Mouse (Mus musculus) cerebellum, adult 2 months (tissue): ENCODE results near the gene Sdhb. TPM values are rescaled to one million over a fixed set of nuclear protein-coding genes. Genes with fewer than 3 reads are reported as not detected.

Experiments used
- DNase-seq, 2 experiments: peaks; one replicate each; pipeline ENCODE4 v3.0.0; 2021
- H3K27ac ChIP-seq: fragments of 200-500 bp; 2 replicates; pipeline ENCODE4 v1.5.1; 2012; ENCODE audit warnings: low read length, control low read depth, inconsistent platforms; ENCODE audit not compliant: insufficient read depth
- H3K27me3 ChIP-seq: fragments of 200-500 bp; 2 replicates; pipeline ENCODE4 v1.6.1; 2012; ENCODE audit warnings: inconsistent platforms, mild to moderate bottlenecking, low read length, moderate library complexity; ENCODE audit not compliant: control insufficient read depth, insufficient read depth
- H3K4me1 ChIP-seq: fragments of 200-500 bp; 2 replicates; pipeline ENCODE4 v1.6.1; 2011; ENCODE audit warnings: low read length; ENCODE audit not compliant: control insufficient read depth, insufficient read depth
- H3K4me3 ChIP-seq: fragments of 200-500 bp; replicated peaks from 2 replicates; pipeline ENCODE3; 2011; ENCODE audit warnings: mild to moderate bottlenecking, low read depth, low read length, control low read depth; ENCODE audit not compliant: insufficient read depth
- CTCF ChIP-seq: fragments of 200-500 bp; IDR thresholded peaks from 2 replicates; pipeline ENCODE4 v1.5.1; 2011; ENCODE audit warnings: low read depth, mild to moderate bottlenecking, control low read depth, low read length, moderate library complexity, borderline replicate concordance; ENCODE audit not compliant: insufficient read depth
- POLR2A ChIP-seq: fragments of 200-500 bp; IDR thresholded peaks from 2 replicates; pipeline ENCODE4 v1.6.1; 2011; ENCODE audit warnings: low read length, control low read depth, borderline replicate concordance; ENCODE audit not compliant: insufficient read depth
- WGBS: fragments of 180-500 bp; shearing (Covaris S2); methylation state at CpG from one replicate; pipeline ENCODE4 v1.1.7; 2018; 5-methylcytosine and 5-hydroxymethylcytosine counted together
- polyA plus RNA-seq: library from polyadenylated mRNA; depleted of rRNA; stranded (reverse); fragments of >200 nt; gene quantifications from 2 replicates; pipeline ENCODE4 v1.2.3, GENCODE M21; 2012

Gene Sdhb
- polyA plus RNA-seq, 1 experiment = 320 TPM

- no peaks in the 10 kb centered on the region for H3K27me3 ChIP-seq
- TF ChIP-seq POLR2A = no peak
- TF ChIP-seq CTCF = no peak
- peaks cover 9% of the 10 kb centered on the region for H3K4me1 ChIP-seq
- H3K4me3 ChIP-seq = no peak overlapping the region
- WGBS = 88% methylated on average over 6 of the region's 6 CpGs
- no peak overlapping the region for H3K27ac ChIP-seq
- no peak for DNase-seq
These were observed 23.5 kb downstream of the Sdhb start for GRCm38 (mm10) chr4:140984544-140984943.

- no peak for TF ChIP-seq POLR2A
- TF ChIP-seq CTCF = no peak
- 0 out of 2 replicates have a peak overlapping the region, but pooled peaks have one; percentile 5 for H3K27ac ChIP-seq
- H3K4me1 ChIP-seq = peaks cover 9% of the 10 kb centered on the region
- H3K4me3 ChIP-seq = peak overlapping the region; percentile 86
- no peak for DNase-seq
- H3K27me3 ChIP-seq = no peaks in the 10 kb centered on the region
- 29% methylated on average over 15 of the region's 15 CpGs for WGBS
These were observed 25.2 kb downstream of the Sdhb start for GRCm38 (mm10) chr4:140986024-140986710.

- H3K27me3 ChIP-seq = no peaks in the 10 kb centered on the region
- H3K4me1 ChIP-seq = peaks cover 15% of the 10 kb centered on the region
- WGBS = under 1% methylated on average over 52 of the region's 58 CpGs
- peak; percentile 95 to 96 for DNase-seq
- peak within 1 kb of the TSS; percentile 86 for H3K4me3 ChIP-seq
- TF ChIP-seq POLR2A = peak; percentile 80
- no peak for TF ChIP-seq CTCF
- H3K27ac ChIP-seq = peak within 1 kb of the TSS; percentile 65
These were observed 25.9 kb downstream of the Sdhb start, which contains the start of gene Atp13a2 for GRCm38 (mm10) chr4:140986711-140987395. Gene Atp13a2, plus strand, starts transcription at chr4:140986873.

GRCm38 (mm10) chr4:140987476-140987875 lies 26.5 kb downstream of the Sdhb start:
- Histone ChIP-seq H3K4me1 (peaks cover 19% of the 10 kb centered on the region), H3K27ac (no peak overlapping the region; the same call in 1 of the 2 replicates), H3K27me3 (no peaks in the 10 kb centered on the region), H3K4me3 (peak overlapping the region; percentile 86)
- 29% methylated on average over 7 of the region's 7 CpGs for WGBS
- DNase-seq = no peak
- no peak for TF ChIP-seq CTCF
- TF ChIP-seq POLR2A = no peak

- Histone ChIP-seq H3K4me3 (no peak overlapping the region), H3K27me3 (no peaks in the 10 kb centered on the region), H3K4me1 (peaks cover 19% of the 10 kb centered on the region), H3K27ac (no peak overlapping the region)
- 42% methylated on average over 7 of the region's 7 CpGs for WGBS
- TF ChIP-seq POLR2A (no peak), CTCF (no peak)
- no peak for DNase-seq
These were observed 27.8 kb downstream of the Sdhb start for GRCm38 (mm10) chr4:140988706-140989290.

GRCm38 (mm10) chr4:140989447-140989846 lies 28.4 kb downstream of the Sdhb start:
- 48% methylated on average over 14 of the region's 14 CpGs for WGBS
- TF ChIP-seq POLR2A (no peak), CTCF (no peak)
- H3K4me1 ChIP-seq = peaks cover 19% of the 10 kb centered on the region

GRCm38 (mm10) chr4:140992215-140992614 lies 31.2 kb downstream of the Sdhb start:
- no peak overlapping the region for H3K4me3 ChIP-seq
- DNase-seq = peak; percentile 60 to 70
- 47% methylated on average over 20 of the region's 20 CpGs for WGBS
- H3K27ac ChIP-seq = no peak overlapping the region
- H3K4me1 ChIP-seq = peaks cover 16% of the 10 kb centered on the region
- no peaks in the 10 kb centered on the region for H3K27me3 ChIP-seq
- peak; percentile 14; the same call in 1 of the 2 replicates for TF ChIP-seq CTCF
- TF ChIP-seq POLR2A = no peak

More at GRCm38 (mm10) chr4:140989447-140989846, 28.4 kb downstream of the Sdhb start:
- no peaks in the 10 kb centered on the region for H3K27me3 ChIP-seq
- DNase-seq = no peak
- no peak overlapping the region for H3K4me3 ChIP-seq
- no peak overlapping the region for H3K27ac ChIP-seq

- no peak overlapping the region for H3K27ac ChIP-seq
- no peak for DNase-seq
- H3K4me3 ChIP-seq = no peak overlapping the region
- TF ChIP-seq CTCF (no peak), POLR2A (no peak)
- H3K27me3 ChIP-seq = no peaks in the 10 kb centered on the region
- WGBS = 59% methylated on average over 8 of the region's 8 CpGs
- H3K4me1 ChIP-seq = peaks cover 12% of the 10 kb centered on the region
These were observed 32.8 kb downstream of the Sdhb start for GRCm38 (mm10) chr4:140993846-140994245.
